Mouse (Mus musculus) bone marrow, adult 2 months (tissue): ENCODE measurements around the gene Foxo1. TPM values are rescaled to one million over a fixed set of nuclear protein-coding genes. Genes with fewer than 3 reads are reported as not detected.

ENCODE experiments used
- H3K27ac ChIP-seq: fragments of 200-500 bp; 2 replicates; pipeline ENCODE4 v1.5.1; 2012; ENCODE audit warnings: low read depth, mild to moderate bottlenecking, control low read depth, inconsistent platforms, low read length; ENCODE audit not compliant: control insufficient read depth, poor library complexity, insufficient read depth
- H3K4me1 ChIP-seq: fragments of 200-500 bp; 2 replicates; pipeline ENCODE4 v1.6.1; 2011; ENCODE audit warnings: low read length; ENCODE audit not compliant: control insufficient read depth, insufficient read depth
- H3K4me3 ChIP-seq: fragments of 200-500 bp; replicated peaks from 2 replicates; pipeline ENCODE3; 2011; ENCODE audit warnings: mild to moderate bottlenecking, low read depth, low read length, control low read depth; ENCODE audit not compliant: control insufficient read depth
- CTCF ChIP-seq: fragments of 200-500 bp; IDR thresholded peaks from 2 replicates; pipeline ENCODE4 v1.5.1; 2011; ENCODE audit warnings: low read length, control low read depth; ENCODE audit not compliant: control insufficient read depth, insufficient read depth
- POLR2A ChIP-seq: fragments of 200-500 bp; IDR thresholded peaks from 2 replicates; pipeline ENCODE4 v1.6.1; 2011; ENCODE audit warnings: low read depth, mild to moderate bottlenecking, control low read depth, low read length, borderline replicate concordance; ENCODE audit not compliant: control insufficient read depth
- WGBS: fragments of 180-500 bp; shearing (Covaris S2); methylation state at CpG from one replicate; pipeline ENCODE4 v1.1.7; 2018; 5-methylcytosine and 5-hydroxymethylcytosine counted together
- polyA plus RNA-seq: library from polyadenylated mRNA; stranded (reverse); fragments of >200 nt; gene quantifications from 2 replicates; pipeline ENCODE4 v1.2.4, GENCODE M21; 2011; ENCODE audit warnings: low replicate concordance; ENCODE audit not compliant: missing spikeins, insufficient read depth, insufficient read length

Gene Foxo1
- polyA plus RNA-seq, 1 experiment, result 6.3 TPM

GRCm38 (mm10) chr3:52338761-52339160 lies 70.6 kb downstream of the Foxo1 start:
- H3K4me1 ChIP-seq, result peaks cover 7% of the 10 kb centered on the region
- WGBS, result 2% methylated on average over 4 of the region's 4 CpGs
- H3K27ac ChIP-seq, result no peak overlapping the region
- no peak for TF ChIP-seq POLR2A
- no peak for TF ChIP-seq CTCF
- no peak overlapping the region for H3K4me3 ChIP-seq

- peaks cover 7% of the 10 kb centered on the region for H3K4me1 ChIP-seq
- 74% methylated on average over 12 of the region's 12 CpGs for WGBS
- TF ChIP-seq POLR2A (no peak), CTCF (no peak)
- H3K4me3 ChIP-seq, result no peak overlapping the region
- no peak overlapping the region for H3K27ac ChIP-seq
Measured at GRCm38 (mm10) chr3:52340336-52341034, 72.3 kb downstream of the Foxo1 start.

DNA sequence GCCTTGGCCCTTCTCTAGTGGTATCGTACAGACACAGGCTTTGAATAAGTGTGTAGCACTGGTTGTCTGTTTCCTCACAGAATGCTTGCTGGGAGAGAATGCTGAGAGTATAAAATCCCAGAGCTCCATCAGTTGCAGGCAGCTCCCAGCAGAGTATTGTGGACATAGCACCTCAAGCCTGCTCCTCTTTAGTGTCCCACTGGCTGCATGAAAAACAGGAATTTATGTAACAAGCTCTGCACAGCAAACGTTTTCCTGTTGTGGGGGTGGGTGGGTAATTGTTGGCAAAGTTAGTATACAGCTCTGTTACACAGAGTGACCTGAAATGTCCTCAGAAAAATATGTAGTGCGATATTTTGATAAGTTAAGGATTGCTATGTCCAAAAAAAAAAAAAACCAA lies 74.1 kb downstream of the Foxo1 start:
- Histone ChIP-seq H3K4me1 (peaks cover 7% of the 10 kb centered on the region), H3K27ac (no peak overlapping the region), H3K4me3 (no peak overlapping the region)
- WGBS, result 29% methylated on average over 3 of the region's 3 CpGs
- no peak for TF ChIP-seq CTCF

- TF ChIP-seq CTCF, result no peak
- TF ChIP-seq POLR2A, result no peak
- peaks cover 7% of the 10 kb centered on the region for H3K4me1 ChIP-seq
- H3K27ac ChIP-seq, result no peak overlapping the region
- 30% methylated on average over 3 of the region's 3 CpGs for WGBS
- H3K4me3 ChIP-seq, result no peak overlapping the region
Measured at GRCm38 (mm10) chr3:52342801-52343200, 74.7 kb downstream of the Foxo1 start.

- WGBS, result 15% methylated on average over 6 of the region's 6 CpGs
- H3K27ac ChIP-seq, result no peak overlapping the region
- no peak overlapping the region for H3K4me3 ChIP-seq
- H3K4me1 ChIP-seq, result peaks cover 6% of the 10 kb centered on the region
- TF ChIP-seq CTCF, result no peak
- no peak for TF ChIP-seq POLR2A
Measured at GRCm38 (mm10) chr3:52343270-52344070, 75.3 kb downstream of the Foxo1 start.

- WGBS, result 91% methylated on average over 11 of the region's 11 CpGs
Measured at GRCm38 (mm10) chr3:52345881-52346280, 77.7 kb downstream of the Foxo1 start.

GRCm38 (mm10) chr3:52346986-52347710 lies 79.0 kb downstream of the Foxo1 start:
- Histone ChIP-seq H3K4me3 (no peak overlapping the region), H3K27ac (no peak overlapping the region), H3K4me1 (peaks cover 4% of the 10 kb centered on the region)
- 70% methylated on average over 4 of the region's 4 CpGs for WGBS
- TF ChIP-seq CTCF (no peak), POLR2A (no peak)

More at GRCm38 (mm10) chr3:52345881-52346280, 77.7 kb downstream of the Foxo1 start:
- H3K4me1 ChIP-seq, result peaks cover 6% of the 10 kb centered on the region
- no peak overlapping the region for H3K4me3 ChIP-seq
- TF ChIP-seq POLR2A (no peak), CTCF (no peak)
- no peak overlapping the region for H3K27ac ChIP-seq
